Mouse (Mus musculus) E14TG2a.4 (cell line): Measurements from ENCODE around the gene Pnpla3.

Experiments
- CTCF ChIP-seq: conservative IDR thresholded peaks from 2 replicates; pipeline ENCODE4 v1.5.1; 2014; ENCODE audit warnings: low read length
- NANOG ChIP-seq: IDR thresholded peaks from 2 replicates; pipeline ENCODE4 v1.6.1; 2014; ENCODE audit warnings: borderline replicate concordance, low read length, mixed read lengths

- TF ChIP-seq CTCF (no peak), NANOG (no peak)
These were observed 36.4 kb upstream of the Pnpla3 start for GRCm38 (mm10) chr15:84131096-84131786.
